Comparison of ENCODE assay signal across 22 mouse cellular contexts in the genomic region with DNA sequence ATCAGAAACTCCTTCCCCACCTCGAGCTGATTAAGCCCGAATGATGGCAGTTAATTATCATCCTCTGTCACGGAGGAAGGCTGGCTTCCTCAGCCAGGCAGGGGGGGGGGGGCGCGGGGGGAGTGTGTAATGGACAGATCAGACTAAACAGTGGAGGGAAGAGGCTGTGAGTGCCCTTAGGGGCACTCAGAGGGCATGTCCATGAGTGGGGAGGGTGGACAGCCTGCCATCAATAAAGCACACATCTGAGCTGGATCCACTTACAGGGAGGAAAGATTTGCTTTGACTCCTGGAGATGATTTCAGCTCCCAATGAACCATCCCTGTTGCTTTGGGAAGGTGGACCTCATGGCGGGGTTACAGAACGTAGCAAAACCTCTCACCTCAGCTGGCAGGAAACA.
"Had no signal": no experiment of that assay in that cellular context is flagged by ENCODE, and none has a peak within 500 bp of the region (broad histone marks: within the 10 kb centered on the region; RNA-seq: fewer than 3 reads in every experiment).

No protein-coding gene starts in this region.

- H3K27me3 ChIP-seq: heart, embryonic 15.5 days; hindbrain, embryonic 13.5 days; hindbrain, embryonic 15.5 days; limb, embryonic 15.5 days had no signal

- H3K27ac ChIP-seq: gastrocnemius, adult 2 months; heart, adult 2 months; heart, embryonic 13.5 days; heart, embryonic 15.5 days; hindbrain, embryonic 13.5 days; hindbrain, embryonic 15.5 days; hindbrain, postnatal 0 days; limb, embryonic 13.5 days; limb, embryonic 15.5 days; liver, embryonic 12.5 days; liver, embryonic 14.5 days had no signal

- DNase-seq: gastrocnemius, adult 2 months; gastrocnemius, postnatal 10 days; gastrocnemius, postnatal 25 days; heart, adult 2 months; heart, postnatal 14 days; heart, postnatal 36 days; kidney, adult 18-20 months; kidney, adult 9 months; layer of hippocampus, adult 9-11 months; layer of hippocampus, postnatal 36 days; left cerebral cortex, postnatal 4 days had no signal

- H3K9me3 ChIP-seq: heart, embryonic 13.5 days; heart, embryonic 15.5 days; hindbrain, embryonic 13.5 days; hindbrain, embryonic 15.5 days; limb, embryonic 13.5 days; limb, embryonic 15.5 days; liver, embryonic 12.5 days had no signal

- H3K36me3 ChIP-seq: heart, embryonic 13.5 days; heart, embryonic 15.5 days; hindbrain, embryonic 13.5 days; hindbrain, embryonic 15.5 days; limb, embryonic 13.5 days; limb, embryonic 15.5 days; liver, embryonic 12.5 days had no signal

- H3K4me3 ChIP-seq: gastrocnemius, adult 2 months; heart, adult 2 months; heart, embryonic 13.5 days; heart, embryonic 15.5 days; hindbrain, embryonic 13.5 days; hindbrain, embryonic 15.5 days; limb, embryonic 13.5 days; limb, embryonic 15.5 days; liver, embryonic 12.5 days had no signal

- H3K9ac ChIP-seq: heart, embryonic 13.5 days; heart, embryonic 15.5 days; hindbrain, embryonic 13.5 days; hindbrain, embryonic 15.5 days; limb, embryonic 13.5 days; limb, embryonic 15.5 days; liver, embryonic 12.5 days; liver, embryonic 14.5 days had no signal

- H3K4me2 ChIP-seq: heart, embryonic 11.5 days; heart, embryonic 13.5 days; heart, embryonic 15.5 days; hindbrain, embryonic 13.5 days; hindbrain, embryonic 15.5 days; limb, embryonic 13.5 days; limb, embryonic 15.5 days; liver, embryonic 12.5 days had no signal

- ATAC-seq: hindbrain, postnatal 0 days; intestine, embryonic 16.5 days; liver, embryonic 12.5 days had no signal

- H3K4me1 ChIP-seq: heart, embryonic 13.5 days; heart, embryonic 15.5 days; limb, embryonic 13.5 days; limb, embryonic 15.5 days; liver, embryonic 12.5 days had no signal
